ENCODE assay signal across 10 mouse cellular contexts in genomic region chr3:123237039-123237438, GRCm38 (mm10). TPM values are rescaled to one million over a fixed set of nuclear protein-coding genes. Genes with fewer than 3 reads are reported as not detected.
DNase-seq lines count a peak whose midpoint lies in the region; ATAC-seq and TF ChIP-seq lines count a peak whose summit lies in the region.
"Had no signal": no experiment of that assay in that cellular context is flagged by ENCODE, and none has a peak within 500 bp of the region (broad histone marks: within the 10 kb centered on the region; RNA-seq: fewer than 3 reads in every experiment).

No protein-coding gene starts in this region.

- no peaks in the 10 kb centered on the region for H3K9me3 ChIP-seq in heart, embryonic 11.5 days (replicated peaks; ENCODE audit: control insufficient read depth, low read length)
- H3K9me3 ChIP-seq in midbrain, embryonic 11.5 days (ENCODE audit: control insufficient read depth, low read length), result no peaks in the 10 kb centered on the region
- H3K9me3 ChIP-seq in midbrain, embryonic 14.5 days (ENCODE audit: control insufficient read depth, low read length), result no peaks in the 10 kb centered on the region
- H3K9me3 ChIP-seq in heart, postnatal 0 days (replicated peaks; ENCODE audit: control insufficient read depth, low read length), result no peaks in the 10 kb centered on the region
- no peaks in the 10 kb centered on the region for H3K9me3 ChIP-seq in stomach, postnatal 0 days (ENCODE audit: control insufficient read depth, low read length)
- no peaks in the 10 kb centered on the region for H3K9me3 ChIP-seq in liver, embryonic 12.5 days (replicated peaks)

- H3K36me3 ChIP-seq in heart, embryonic 11.5 days (ENCODE audit: control insufficient read depth, insufficient read depth, low read length), result no peaks in the 10 kb centered on the region
- H3K36me3 ChIP-seq in midbrain, embryonic 11.5 days (ENCODE audit: control insufficient read depth, insufficient read depth, low read length), result no peaks in the 10 kb centered on the region
- H3K36me3 ChIP-seq in midbrain, embryonic 14.5 days (ENCODE audit: control insufficient read depth, insufficient read depth, low read length), result no peaks in the 10 kb centered on the region
- H3K36me3 ChIP-seq in heart, postnatal 0 days (replicated peaks; ENCODE audit: control insufficient read depth, insufficient read depth, low read length), result no peaks in the 10 kb centered on the region
- no peaks in the 10 kb centered on the region for H3K36me3 ChIP-seq in stomach, postnatal 0 days (ENCODE audit: control insufficient read depth, insufficient read depth, low read length)
- no peaks in the 10 kb centered on the region for H3K36me3 ChIP-seq in liver, embryonic 12.5 days

- peaks cover 10% of the 10 kb centered on the region; the same call in 1 of the 2 replicates for H3K4me1 ChIP-seq in heart, embryonic 11.5 days (ENCODE audit: control insufficient read depth, insufficient read depth, low read length)
- H3K4me1 ChIP-seq in midbrain, embryonic 11.5 days (ENCODE audit: control insufficient read depth, insufficient read depth, low read length), result peaks cover 4% of the 10 kb centered on the region; the same call in 1 of the 2 replicates
- H3K4me1 ChIP-seq in midbrain, embryonic 14.5 days (ENCODE audit: control insufficient read depth, insufficient read depth, low read length), result peaks cover 11% of the 10 kb centered on the region; the same call in 1 of the 2 replicates
- peaks cover 17% of the 10 kb centered on the region for H3K4me1 ChIP-seq in heart, postnatal 0 days (ENCODE audit: control insufficient read depth, insufficient read depth)
- H3K4me1 ChIP-seq in stomach, postnatal 0 days (replicated peaks; ENCODE audit: control insufficient read depth, insufficient read depth), result no peaks in the 10 kb centered on the region
- no peaks in the 10 kb centered on the region for H3K4me1 ChIP-seq in liver, embryonic 12.5 days

- WGBS in heart, embryonic 11.5 days (ENCODE audit: insufficient replicate concordance), result 12% methylated on average over 7 of the region's 7 CpGs
- WGBS in midbrain, embryonic 11.5 days, result 29% methylated on average over 7 of the region's 7 CpGs
- WGBS in midbrain, embryonic 14.5 days, result 25% methylated on average over 7 of the region's 7 CpGs
- 13% methylated on average over 7 of the region's 7 CpGs for WGBS in heart, postnatal 0 days
- 37% methylated on average over 7 of the region's 7 CpGs for WGBS in stomach, postnatal 0 days
- WGBS in liver, embryonic 12.5 days (ENCODE audit: insufficient replicate concordance), result 34% methylated on average over 7 of the region's 7 CpGs

- TF ChIP-seq EP300 in heart, postnatal 0 days (IDR thresholded peaks at IDR 0.05; ENCODE audit: low read depth), result no peak
- no peak for TF ChIP-seq EP300 in stomach, postnatal 0 days (optimal IDR thresholded peaks at IDR 0.05)

- H3K27ac ChIP-seq in heart, embryonic 11.5 days (ENCODE audit: low read depth, low read length), result 0 out of 2 replicates have a peak overlapping the region, but pooled peaks have one; percentile 41
- no peak overlapping the region for H3K27ac ChIP-seq in midbrain, embryonic 11.5 days (ENCODE audit: low read depth, low read length)
- no peak overlapping the region for H3K27ac ChIP-seq in midbrain, embryonic 14.5 days (replicated peaks; ENCODE audit: low read depth, low read length)
- peak overlapping the region; percentile 58 for H3K27ac ChIP-seq in heart, postnatal 0 days (ENCODE audit: low read depth)
- no peak overlapping the region for H3K27ac ChIP-seq in stomach, postnatal 0 days (replicated peaks)
- no peak overlapping the region for H3K27ac ChIP-seq in liver, embryonic 12.5 days

- peak; percentile 28; the same call in 1 of the 2 replicates for ATAC-seq in heart, embryonic 11.5 days (replicated peaks; ENCODE audit: insufficient number of reproducible peaks, low FRiP score, low TSS enrichment)
- no peak for ATAC-seq in midbrain, embryonic 11.5 days (ENCODE audit: low FRiP score)
- ATAC-seq in midbrain, embryonic 14.5 days (ENCODE audit: low FRiP score, low TSS enrichment), result no peak
- 0 out of 2 replicates have a peak, but pooled peaks have one; percentile 7 for ATAC-seq in heart, postnatal 0 days (ENCODE audit: insufficient read depth, low read depth)
- no peak for ATAC-seq in stomach, postnatal 0 days (ENCODE audit: low FRiP score, low TSS enrichment)
- ATAC-seq in liver, embryonic 12.5 days, result no peak
- ATAC-seq: forebrain, embryonic 16.5 days had no signal

- H3K27me3 ChIP-seq in heart, embryonic 11.5 days (ENCODE audit: control insufficient read depth, insufficient read depth, low read length), result no peaks in the 10 kb centered on the region
- H3K27me3 ChIP-seq in midbrain, embryonic 11.5 days (ENCODE audit: control insufficient read depth, insufficient read depth, low read length), result peaks cover 3% of the 10 kb centered on the region
- H3K27me3 ChIP-seq in midbrain, embryonic 14.5 days (ENCODE audit: control insufficient read depth, insufficient read depth, low read length), result peaks cover 9% of the 10 kb centered on the region; the same call in 1 of the 2 replicates
- no peaks in the 10 kb centered on the region for H3K27me3 ChIP-seq in heart, postnatal 0 days (ENCODE audit: control insufficient read depth, insufficient read depth, low read length)
- H3K27me3 ChIP-seq in stomach, postnatal 0 days (ENCODE audit: control insufficient read depth, insufficient read depth, low read length), result no peaks in the 10 kb centered on the region
- H3K27me3 ChIP-seq in liver, embryonic 12.5 days (replicated peaks), result peaks cover 26% of the 10 kb centered on the region

- no peak for DNase-seq in heart, adult 8-10 months (ENCODE audit: low spot score)
- DNase-seq in midbrain, embryonic 11.5 days (ENCODE audit: low spot score, missing footprints), result peak; percentile 84
- DNase-seq in midbrain, embryonic 14.5 days, result no peak
- DNase-seq in heart, postnatal 0 days (ENCODE audit: low spot score), result no peak
- peak; percentile 21 for DNase-seq in stomach, postnatal 0 days (ENCODE audit: low spot score)
- no peak for DNase-seq in adipocyte (ENCODE audit: low spot score)
- DNase-seq: left cerebral cortex, postnatal 4 days had no signal

- peak overlapping the region; percentile 73 for H3K4me2 ChIP-seq in heart, embryonic 11.5 days
- no peak overlapping the region for H3K4me2 ChIP-seq in midbrain, embryonic 11.5 days
- H3K4me2 ChIP-seq in midbrain, embryonic 14.5 days (ENCODE audit: low read length), result no peak overlapping the region
- H3K4me2 ChIP-seq in heart, postnatal 0 days (ENCODE audit: low read depth, low read length), result peak overlapping the region; percentile 76
- H3K4me2 ChIP-seq in stomach, postnatal 0 days (replicated peaks; ENCODE audit: low read depth), result no peak overlapping the region
- no peak overlapping the region for H3K4me2 ChIP-seq in liver, embryonic 12.5 days

- no peak overlapping the region for H3K4me3 ChIP-seq in heart, embryonic 11.5 days (ENCODE audit: low read depth, low read length)
- H3K4me3 ChIP-seq in midbrain, embryonic 11.5 days (ENCODE audit: low read depth, low read length), result no peak overlapping the region
- no peak overlapping the region for H3K4me3 ChIP-seq in midbrain, embryonic 14.5 days (replicated peaks; ENCODE audit: low read depth, low read length)
- no peak overlapping the region for H3K4me3 ChIP-seq in heart, postnatal 0 days (ENCODE audit: low read depth, low read length)
- no peak overlapping the region for H3K4me3 ChIP-seq in stomach, postnatal 0 days (ENCODE audit: low read depth, low read length)
- H3K4me3 ChIP-seq in liver, embryonic 12.5 days, result no peak overlapping the region

- no peak for TF ChIP-seq CTCF in heart, postnatal 0 days (IDR thresholded peaks at IDR 0.05; ENCODE audit: low read depth)
- no peak for TF ChIP-seq CTCF in stomach, postnatal 0 days (IDR thresholded peaks at IDR 0.05; ENCODE audit: low read depth)

- no peak overlapping the region for H3K9ac ChIP-seq in heart, embryonic 11.5 days (ENCODE audit: low read depth, low read length)
- no peak overlapping the region for H3K9ac ChIP-seq in midbrain, embryonic 11.5 days (ENCODE audit: low read length)
- H3K9ac ChIP-seq in midbrain, embryonic 14.5 days (replicated peaks; ENCODE audit: low read length), result no peak overlapping the region
- H3K9ac ChIP-seq in heart, postnatal 0 days (replicated peaks; ENCODE audit: low read depth, low read length), result peak overlapping the region; percentile 10; the same call in 1 of the 2 replicates
- H3K9ac ChIP-seq in stomach, postnatal 0 days (ENCODE audit: low read length), result no peak overlapping the region
- no peak overlapping the region for H3K9ac ChIP-seq in liver, embryonic 12.5 days

RNA-seq across cellular contexts. Expression of gene Synpo2, which starts 1.1 kb away (rescaled TPM):
- polyA plus RNA-seq in heart, embryonic 11.5 days (2014; fragmentation: Nextera tagmentation; extraction: Ambion mirVana), result 21.8 and 25.6 TPM in 2 replicates
- 100 to 1,000 TPM in 2 of 4 experiments, 10 to 100 TPM in 2; 91.9 to 102 (median 100) TPM for total RNA-seq in heart, adult 8-10 months (2022)
- 4.8 and 5.2 TPM in 2 replicates for polyA plus RNA-seq in midbrain, embryonic 11.5 days (2014; fragmentation: Nextera tagmentation; extraction: Ambion mirVana)
- polyA plus RNA-seq in midbrain, embryonic 14.5 days (2014; fragmentation: Nextera tagmentation; extraction: Ambion mirVana), result 0.28 and 1.1 TPM in 2 replicates
- 8.2 and 17.9 TPM in 2 replicates for total RNA-seq in heart, postnatal 0 days (2014; rRNA removed; ENCODE audit: low replicate concordance)
- 13.0 and 14.7 TPM in 2 replicates for polyA plus RNA-seq in heart, postnatal 0 days (2015; fragmentation: Nextera tagmentation; extraction: Ambion mirVana)
- 19.9 and 20.7 TPM in 2 replicates for polyA plus RNA-seq in stomach, postnatal 0 days (2015; fragmentation: Nextera tagmentation; extraction: Ambion mirVana)
- polyA plus RNA-seq in liver, embryonic 12.5 days (2016; fragmentation: Nextera tagmentation; extraction: Ambion mirVana), result 0.89 and 0.96 TPM in 2 replicates

RNA-seq across cellular contexts. Expression of gene Sec24d, which starts 30.2 kb away (rescaled TPM):
- polyA plus RNA-seq in heart, embryonic 11.5 days (2014; fragmentation: Nextera tagmentation; extraction: Ambion mirVana), result 66.1 and 73.4 TPM in 2 replicates
- total RNA-seq in heart, adult 8-10 months (2022), result 10 to 100 TPM; 31.1 to 37.7 (median 35.0) TPM
- 21.5 and 25.7 TPM in 2 replicates for polyA plus RNA-seq in midbrain, embryonic 11.5 days (2014; fragmentation: Nextera tagmentation; extraction: Ambion mirVana)
- 7.2 and 12.0 TPM in 2 replicates for polyA plus RNA-seq in midbrain, embryonic 14.5 days (2014; fragmentation: Nextera tagmentation; extraction: Ambion mirVana)
- 72.0 and 78.6 TPM in 2 replicates for total RNA-seq in heart, postnatal 0 days (2014; rRNA removed; ENCODE audit: low replicate concordance)
- polyA plus RNA-seq in heart, postnatal 0 days (2015; fragmentation: Nextera tagmentation; extraction: Ambion mirVana), result 45.4 and 48.8 TPM in 2 replicates
- 53.1 and 55.6 TPM in 2 replicates for polyA plus RNA-seq in stomach, postnatal 0 days (2015; fragmentation: Nextera tagmentation; extraction: Ambion mirVana)
- 18.8 and 21.6 TPM in 2 replicates for polyA plus RNA-seq in liver, embryonic 12.5 days (2016; fragmentation: Nextera tagmentation; extraction: Ambion mirVana)

Comparison
In these comparisons a context has a peak if more than half of its experiments do, and no peak if none do; other contexts are left out.
1. DNase-seq: peak in midbrain, embryonic 11.5 days (single experiment) and stomach, postnatal 0 days (single experiment); none in heart, adult 8-10 months (single experiment), midbrain, embryonic 14.5 days (single experiment), heart, postnatal 0 days (single experiment) and adipocyte (single experiment).
2. ATAC-seq: peak in heart, embryonic 11.5 days (single experiment) and heart, postnatal 0 days (single experiment); none in midbrain, embryonic 11.5 days (single experiment), midbrain, embryonic 14.5 days (single experiment), stomach, postnatal 0 days (single experiment) and liver, embryonic 12.5 days (single experiment).
3. H3K27ac ChIP-seq: peak in heart, embryonic 11.5 days (single experiment) and heart, postnatal 0 days (single experiment); none in midbrain, embryonic 11.5 days (single experiment), midbrain, embryonic 14.5 days (single experiment), stomach, postnatal 0 days (single experiment) and liver, embryonic 12.5 days (single experiment).
4. H3K4me2 ChIP-seq: peak in heart, embryonic 11.5 days (single experiment) and heart, postnatal 0 days (single experiment); none in midbrain, embryonic 11.5 days (single experiment), midbrain, embryonic 14.5 days (single experiment), stomach, postnatal 0 days (single experiment) and liver, embryonic 12.5 days (single experiment).